Mouse (Mus musculus): ENCODE results near the gene 4933421I07Rik. TPM values are rescaled to one million over a fixed set of nuclear protein-coding genes. Genes with fewer than 3 reads are reported as not detected.

The 4933421I07Rik gene
- polyA plus RNA-seq (2015; fragmentation: Nextera tagmentation; extraction: Ambion mirVana): not detected in 2 replicates

- no peak within 1 kb of the TSS for H3K4me3 ChIP-seq (replicated peaks)
- H3K4me2 ChIP-seq: no peak within 1 kb of the TSS
- no peak within 1 kb of the TSS for H3K27ac ChIP-seq (replicated peaks)
- H3K27me3 ChIP-seq: no peaks in the 10 kb centered on the region
- H3K9ac ChIP-seq: no peak within 1 kb of the TSS
- no peak for ATAC-seq (ENCODE audit: insufficient read depth)
- H3K9me3 ChIP-seq (replicated peaks): no peaks in the 10 kb centered on the region
- H3K36me3 ChIP-seq (replicated peaks): no peaks in the 10 kb centered on the region
- 52% methylated on average over 5 of the region's 5 CpGs for WGBS (ENCODE audit: insufficient replicate concordance)
- H3K4me1 ChIP-seq (replicated peaks): no peaks in the 10 kb centered on the region
Observed at GRCm38 (mm10) chr7:42447850-42448249, at the start of gene 4933421I07Rik. Gene 4933421I07Rik (minus strand): TSS chr7:42448120.

- 75% methylated on average over 9 of the region's 9 CpGs for WGBS (ENCODE audit: insufficient replicate concordance)
- no peak for ATAC-seq (ENCODE audit: insufficient read depth)
- H3K9me3 ChIP-seq (replicated peaks): no peaks in the 10 kb centered on the region
- H3K36me3 ChIP-seq (replicated peaks): peaks cover 6% of the 10 kb centered on the region; the same call in 1 of the 2 replicates
- no peak overlapping the region for H3K4me3 ChIP-seq (replicated peaks)
- no peak overlapping the region for H3K9ac ChIP-seq
- no peaks in the 10 kb centered on the region for H3K27me3 ChIP-seq
- no peak overlapping the region for H3K4me2 ChIP-seq
- no peaks in the 10 kb centered on the region for H3K4me1 ChIP-seq (replicated peaks)
- no peak overlapping the region for H3K27ac ChIP-seq (replicated peaks)
Observed at GRCm38 (mm10) chr7:42497356-42497755, 49.4 kb upstream of the 4933421I07Rik start.

- Histone ChIP-seq H3K36me3 (replicated peaks) (peaks cover 6% of the 10 kb centered on the region; the same call in 1 of the 2 replicates), H3K4me3 (replicated peaks) (no peak overlapping the region), H3K9me3 (replicated peaks) (no peaks in the 10 kb centered on the region), H3K27ac (replicated peaks) (no peak overlapping the region), H3K4me1 (replicated peaks) (no peaks in the 10 kb centered on the region), H3K4me2 (no peak overlapping the region), H3K27me3 (no peaks in the 10 kb centered on the region), H3K9ac (no peak overlapping the region)
- WGBS (ENCODE audit: insufficient replicate concordance): 44% methylated on average over 1 of the region's 1 CpGs
- ATAC-seq (ENCODE audit: insufficient read depth): no peak
Observed at GRCm38 (mm10) chr7:42496202-42496601, 48.3 kb upstream of the 4933421I07Rik start.

GRCm38 (mm10) chr7:42490859-42491258, 42.9 kb upstream of the 4933421I07Rik start:
- Histone ChIP-seq H3K27me3 (no peaks in the 10 kb centered on the region), H3K4me2 (no peak overlapping the region), H3K9me3 (replicated peaks) (no peaks in the 10 kb centered on the region), H3K9ac (no peak overlapping the region), H3K4me1 (replicated peaks) (no peaks in the 10 kb centered on the region), H3K27ac (replicated peaks) (no peak overlapping the region), H3K4me3 (replicated peaks) (no peak overlapping the region), H3K36me3 (replicated peaks) (peaks cover 16% of the 10 kb centered on the region)
- WGBS (ENCODE audit: insufficient replicate concordance): 64% methylated on average over 5 of the region's 5 CpGs
- ATAC-seq (ENCODE audit: insufficient read depth): no peak

GRCm38 (mm10) chr7:42490358-42490757, 42.4 kb upstream of the 4933421I07Rik start:
- Histone ChIP-seq H3K4me2 (no peak overlapping the region), H3K9ac (no peak overlapping the region), H3K9me3 (replicated peaks) (no peaks in the 10 kb centered on the region), H3K36me3 (replicated peaks) (peaks cover 20% of the 10 kb centered on the region), H3K27me3 (no peaks in the 10 kb centered on the region), H3K27ac (replicated peaks) (no peak overlapping the region), H3K4me1 (replicated peaks) (no peaks in the 10 kb centered on the region), H3K4me3 (replicated peaks) (no peak overlapping the region)
- 69% methylated on average over 4 of the region's 4 CpGs for WGBS (ENCODE audit: insufficient replicate concordance)
- ATAC-seq (ENCODE audit: insufficient read depth): no peak

- Histone ChIP-seq H3K9ac (no peak overlapping the region), H3K4me2 (no peak overlapping the region), H3K27me3 (no peaks in the 10 kb centered on the region), H3K4me1 (replicated peaks) (no peaks in the 10 kb centered on the region), H3K36me3 (replicated peaks) (no peaks in the 10 kb centered on the region), H3K27ac (replicated peaks) (no peak overlapping the region), H3K9me3 (replicated peaks) (no peaks in the 10 kb centered on the region), H3K4me3 (replicated peaks) (no peak overlapping the region)
- no peak for ATAC-seq (ENCODE audit: insufficient read depth)
- WGBS (ENCODE audit: insufficient replicate concordance): 51% methylated on average over 4 of the region's 4 CpGs
Observed at GRCm38 (mm10) chr7:42454640-42455039, 6.7 kb upstream of the 4933421I07Rik start.

- no peak for ATAC-seq (ENCODE audit: insufficient read depth)
- no peaks in the 10 kb centered on the region for H3K36me3 ChIP-seq (replicated peaks)
- H3K9me3 ChIP-seq (replicated peaks): no peaks in the 10 kb centered on the region
- H3K4me1 ChIP-seq (replicated peaks): no peaks in the 10 kb centered on the region
- H3K9ac ChIP-seq: no peak overlapping the region
- no peak overlapping the region for H3K27ac ChIP-seq (replicated peaks)
- 20% methylated on average over 3 of the region's 3 CpGs for WGBS (ENCODE audit: insufficient replicate concordance)
- no peak overlapping the region for H3K4me3 ChIP-seq (replicated peaks)
- no peaks in the 10 kb centered on the region for H3K27me3 ChIP-seq
- H3K4me2 ChIP-seq: no peak overlapping the region
Observed at GRCm38 (mm10) chr7:42450618-42451017, 2.7 kb upstream of the 4933421I07Rik start.

GRCm38 (mm10) chr7:42447352-42447751, 568 bp downstream of the 4933421I07Rik start:
- H3K4me1 ChIP-seq (replicated peaks): no peaks in the 10 kb centered on the region
- 67% methylated on average over 9 of the region's 9 CpGs for WGBS (ENCODE audit: insufficient replicate concordance)
- H3K36me3 ChIP-seq (replicated peaks): no peaks in the 10 kb centered on the region
- no peak overlapping the region for H3K9ac ChIP-seq
- no peak overlapping the region for H3K4me2 ChIP-seq
- H3K9me3 ChIP-seq (replicated peaks): no peaks in the 10 kb centered on the region
- no peak overlapping the region for H3K27ac ChIP-seq (replicated peaks)
- no peaks in the 10 kb centered on the region for H3K27me3 ChIP-seq
- no peak overlapping the region for H3K4me3 ChIP-seq (replicated peaks)
- ATAC-seq (ENCODE audit: insufficient read depth): no peak

Other genes starting within 250 kb of the 4933421I07Rik start
- gene Vmn2r61, start 188.1 kb downstream of the 4933421I07Rik start, polyA plus RNA-seq (2015; fragmentation: Nextera tagmentation; extraction: Ambion mirVana): not detected in 2 replicates
- gene Zfp141, start 57.6 kb upstream of the 4933421I07Rik start, polyA plus RNA-seq (2015; fragmentation: Nextera tagmentation; extraction: Ambion mirVana): 3.1 and 3.4 TPM in 2 replicates
- not detected in 2 replicates for gene Gm21028, start 130.5 kb upstream of the 4933421I07Rik start, polyA plus RNA-seq (2015; fragmentation: Nextera tagmentation; extraction: Ambion mirVana)
- 0.13 and 0.20 TPM in 2 replicates for gene Zfp977, start 144.4 kb upstream of the 4933421I07Rik start, polyA plus RNA-seq (2015; fragmentation: Nextera tagmentation; extraction: Ambion mirVana)
- 0.59 and 0.62 TPM in 2 replicates for gene Zfp976, start 194.5 kb upstream of the 4933421I07Rik start, polyA plus RNA-seq (2015; fragmentation: Nextera tagmentation; extraction: Ambion mirVana)
- gene Zfp975, start 244.6 kb upstream of the 4933421I07Rik start, polyA plus RNA-seq (2015; fragmentation: Nextera tagmentation; extraction: Ambion mirVana): 1.8 and 1.9 TPM in 2 replicates

Data from liver, embryonic 15.5 days (tissue).